Mouse (Mus musculus) liver, embryonic 11.5 days (tissue): ENCODE data around the gene Flna. TPM values are rescaled to one million over a fixed set of nuclear protein-coding genes. Genes with fewer than 3 reads are reported as not detected.

Experiments used
- ATAC-seq: fragments of 200-750 bp; cut with Nextera tagmentation; replicated peaks from 2 replicates; pipeline ENCODE4 v1.8.0; 2017; ENCODE audit warnings: moderate number of reproducible peaks, mild to moderate bottlenecking, moderate TSS enrichment, moderate library complexity; ENCODE audit not compliant: low FRiP score
- DNase-seq: peaks from one replicate; pipeline ENCODE4 v3.0.0-alpha.2; 2017; ENCODE audit warnings: low spot score
- H3K27ac ChIP-seq: fragments of 300-500 bp; sonication (generic); 2 replicates; pipeline ENCODE4 v1.5.1; 2014; ENCODE audit warnings: mild to moderate bottlenecking, low read depth, low read length, control low read depth
- H3K27me3 ChIP-seq: fragments of 300-500 bp; sonication (generic); replicated peaks from 2 replicates; pipeline ENCODE4 v1.6.1; 2014; ENCODE audit warnings: low read length, mixed read lengths; ENCODE audit not compliant: control insufficient read depth, insufficient read depth
- H3K36me3 ChIP-seq: fragments of 300-500 bp; sonication (generic); 2 replicates; pipeline ENCODE4 v1.6.1; 2014; ENCODE audit warnings: mild to moderate bottlenecking, low read length, moderate library complexity, mixed read lengths; ENCODE audit not compliant: control insufficient read depth, insufficient read depth
- H3K4me1 ChIP-seq: fragments of 300-500 bp; sonication (generic); replicated peaks from 2 replicates; pipeline ENCODE4 v1.6.1; 2014; ENCODE audit warnings: low read length, mixed read lengths; ENCODE audit not compliant: control insufficient read depth, insufficient read depth
- H3K4me2 ChIP-seq: fragments of 300-500 bp; sonication (generic); 2 replicates; pipeline ENCODE4 v1.6.1; 2014; ENCODE audit warnings: mild to moderate bottlenecking, control low read depth, moderate library complexity
- H3K4me3 ChIP-seq: fragments of 300-500 bp; sonication (generic); 2 replicates; pipeline ENCODE4 v1.5.1; 2014; ENCODE audit warnings: low read depth, low read length, control low read depth
- H3K9ac ChIP-seq: fragments of 300-500 bp; sonication (generic); 2 replicates; pipeline ENCODE4 v1.6.1; 2014; ENCODE audit warnings: low read depth, low read length, control low read depth
- H3K9me3 ChIP-seq: fragments of 300-500 bp; sonication (generic); 2 replicates; pipeline ENCODE4 v1.6.1; 2016; ENCODE audit warnings: low read length, inconsistent platforms, mixed read lengths; ENCODE audit not compliant: control insufficient read depth
- WGBS: fragments of 180-500 bp; shearing (Covaris S2); extraction: QIAGEN DNeasy Blood & Tissue Kit; methylation state at CpG from one replicate; pipeline ENCODE4 v1.1.7; 2014; 5-methylcytosine and 5-hydroxymethylcytosine counted together
- polyA plus RNA-seq: library from polyadenylated mRNA; unstranded; fragments of >200 nt; fragmentation: Nextera tagmentation; extraction: Ambion mirVana; gene quantifications from 2 replicates; pipeline ENCODE4 v1.2.1, GENCODE M21; 2014

Gene Flna
- polyA plus RNA-seq, 1 experiment from 2014 or later, result 175 TPM

- Histone ChIP-seq H3K36me3 (no peaks in the 10 kb centered on the region), H3K27me3 (no peaks in the 10 kb centered on the region), H3K9ac (peak overlapping the region; percentile 76), H3K9me3 (no peaks in the 10 kb centered on the region), H3K4me1 (no peaks in the 10 kb centered on the region; the same call in 1 of the 2 replicates), H3K27ac (peak overlapping the region; percentile 82), H3K4me2 (peak overlapping the region; percentile 77), H3K4me3 (peak overlapping the region; percentile 67)
- 17% methylated on average over 31 of the region's 31 CpGs for WGBS
- ATAC-seq (peak; percentile 64), DNase-seq (no peak)
Measured at GRCm38 (mm10) chrX:74254888-74255565, 5.4 kb upstream of the Flna start.

- Histone ChIP-seq H3K36me3 (no peaks in the 10 kb centered on the region), H3K9ac (peak within 1 kb of the TSS; percentile 76), H3K27ac (peak within 1 kb of the TSS; percentile 82), H3K27me3 (no peaks in the 10 kb centered on the region), H3K4me3 (peak within 1 kb of the TSS; percentile 67), H3K9me3 (no peaks in the 10 kb centered on the region), H3K4me2 (peak within 1 kb of the TSS; percentile 77), H3K4me1 (no peaks in the 10 kb centered on the region; the same call in 1 of the 2 replicates)
- ATAC-seq (peak; percentile 97), DNase-seq (peak; percentile 74)
- 23% methylated on average over 39 of the region's 39 CpGs for WGBS
Measured at GRCm38 (mm10) chrX:74254153-74254887, 4.7 kb upstream of the Flna start, which contains the start of gene Emd. TSS of gene Emd (plus strand) at chrX:74254687.

GRCm38 (mm10) chrX:74248651-74249050 lies 969 bp downstream of the Flna start:
- 10% methylated on average over 3 of the region's 3 CpGs for WGBS
- no peaks in the 10 kb centered on the region for H3K27me3 ChIP-seq
- peak; percentile 47 for DNase-seq
- H3K4me2 ChIP-seq, result peak overlapping the region; percentile 72
- H3K4me1 ChIP-seq, result peaks cover 1% of the 10 kb centered on the region; the same call in 1 of the 2 replicates
- H3K36me3 ChIP-seq, result no peaks in the 10 kb centered on the region
- peak overlapping the region; percentile 12; the same call in 1 of the 2 replicates for H3K4me3 ChIP-seq
- H3K9ac ChIP-seq, result no peak overlapping the region
- no peaks in the 10 kb centered on the region for H3K9me3 ChIP-seq
- no peak for ATAC-seq
- no peak overlapping the region for H3K27ac ChIP-seq

- DNase-seq (no peak), ATAC-seq (peak; percentile 37)
- peak overlapping the region; percentile 38 for H3K9ac ChIP-seq
- no peaks in the 10 kb centered on the region for H3K9me3 ChIP-seq
- H3K4me2 ChIP-seq, result peak overlapping the region; percentile 66
- H3K27ac ChIP-seq, result peak overlapping the region; percentile 38; the same call in 1 of the 2 replicates
- H3K27me3 ChIP-seq, result no peaks in the 10 kb centered on the region
- 0 out of 2 replicates have a peak, but pooled peaks cover 2% of the 10 kb centered on the region for H3K36me3 ChIP-seq
- 13% methylated on average over 15 of the region's 15 CpGs for WGBS
- peak overlapping the region; percentile 60 for H3K4me3 ChIP-seq
- peaks cover 5% of the 10 kb centered on the region; the same call in 1 of the 2 replicates for H3K4me1 ChIP-seq
Measured at GRCm38 (mm10) chrX:74246693-74247092, 2.9 kb downstream of the Flna start.

GRCm38 (mm10) chrX:74246213-74246681 lies 3.4 kb downstream of the Flna start:
- no peaks in the 10 kb centered on the region for H3K27me3 ChIP-seq
- peak overlapping the region; percentile 78 for H3K27ac ChIP-seq
- DNase-seq (peak; percentile 67), ATAC-seq (peak; percentile 85)
- WGBS, result 15% methylated on average over 38 of the region's 38 CpGs
- H3K9me3 ChIP-seq, result no peaks in the 10 kb centered on the region
- H3K4me2 ChIP-seq, result peak overlapping the region; percentile 66
- H3K9ac ChIP-seq, result peak overlapping the region; percentile 69
- peaks cover 4% of the 10 kb centered on the region for H3K36me3 ChIP-seq
- peak overlapping the region; percentile 60 for H3K4me3 ChIP-seq
- H3K4me1 ChIP-seq, result peaks cover 5% of the 10 kb centered on the region; the same call in 1 of the 2 replicates

- no peaks in the 10 kb centered on the region for H3K27me3 ChIP-seq
- peaks cover 7% of the 10 kb centered on the region for H3K36me3 ChIP-seq
- H3K9ac ChIP-seq, result peak overlapping the region; percentile 69
- ATAC-seq (peak; percentile 56), DNase-seq (peak; percentile 67)
- H3K4me1 ChIP-seq, result peaks cover 5% of the 10 kb centered on the region; the same call in 1 of the 2 replicates
- peak overlapping the region; percentile 60 for H3K4me3 ChIP-seq
- peak overlapping the region; percentile 66 for H3K4me2 ChIP-seq
- H3K9me3 ChIP-seq, result no peaks in the 10 kb centered on the region
- WGBS, result 18% methylated on average over 21 of the region's 21 CpGs
- peak overlapping the region; percentile 78 for H3K27ac ChIP-seq
Measured at GRCm38 (mm10) chrX:74245687-74246086, 3.9 kb downstream of the Flna start.

- ATAC-seq (no peak), DNase-seq (no peak)
- H3K9ac ChIP-seq, result peak overlapping the region; percentile 69
- peak overlapping the region; percentile 60 for H3K4me3 ChIP-seq
- no peaks in the 10 kb centered on the region for H3K9me3 ChIP-seq
- H3K27ac ChIP-seq, result peak overlapping the region; percentile 78
- 32% methylated on average over 1 of the region's 1 CpGs for WGBS
- peaks cover 7% of the 10 kb centered on the region for H3K36me3 ChIP-seq
- peaks cover 5% of the 10 kb centered on the region; the same call in 1 of the 2 replicates for H3K4me1 ChIP-seq
- H3K4me2 ChIP-seq, result peak overlapping the region; percentile 66
- no peaks in the 10 kb centered on the region for H3K27me3 ChIP-seq
Measured at GRCm38 (mm10) chrX:74245107-74245506, 4.5 kb downstream of the Flna start.

- Histone ChIP-seq H3K36me3 (peaks cover 9% of the 10 kb centered on the region), H3K9me3 (no peaks in the 10 kb centered on the region), H3K4me2 (peak overlapping the region; percentile 66), H3K9ac (peak overlapping the region; percentile 69; the same call in 1 of the 2 replicates), H3K4me1 (peaks cover 5% of the 10 kb centered on the region; the same call in 1 of the 2 replicates), H3K27ac (peak overlapping the region; percentile 78; the same call in 1 of the 2 replicates), H3K4me3 (peak overlapping the region; percentile 60), H3K27me3 (no peaks in the 10 kb centered on the region)
- ATAC-seq (no peak), DNase-seq (no peak)
- 24% methylated on average over 3 of the region's 3 CpGs for WGBS
Measured at GRCm38 (mm10) chrX:74244614-74245083, 5.0 kb downstream of the Flna start.
